Mouse (Mus musculus) liver, adult 2 months (tissue): ENCODE data around the gene Gng2. TPM values are rescaled to one million over a fixed set of nuclear protein-coding genes. Genes with fewer than 3 reads are reported as not detected.

Experiments
- DNase-seq: peaks from one replicate; pipeline ENCODE4 v3.0.0-alpha.2; 2011; ENCODE audit warnings: low read depth, low spot score; ENCODE audit errors: extremely low read depth
- H3K27ac ChIP-seq: fragments of 200-500 bp; replicated peaks from 2 replicates; pipeline ENCODE4 v1.5.1; 2012; ENCODE audit warnings: low read depth, mild to moderate bottlenecking, control low read depth, inconsistent platforms, low read length; ENCODE audit not compliant: insufficient read depth
- H3K27me3 ChIP-seq: fragments of 200-500 bp; 2 replicates; pipeline ENCODE4 v1.6.1; 2012; ENCODE audit warnings: mild to moderate bottlenecking, moderate library complexity, low read length, inconsistent platforms; ENCODE audit not compliant: control insufficient read depth, insufficient read depth
- H3K36me3 ChIP-seq: fragments of 200-500 bp; 2 replicates; pipeline ENCODE4 v1.6.1; 2012; ENCODE audit warnings: low read length, inconsistent platforms; ENCODE audit not compliant: control insufficient read depth, insufficient read depth
- H3K4me1 ChIP-seq: fragments of 200-500 bp; 2 replicates; pipeline ENCODE4 v1.6.1; 2011; ENCODE audit warnings: low read length; ENCODE audit not compliant: control insufficient read depth, insufficient read depth
- H3K4me3 ChIP-seq: fragments of 200-500 bp; 2 replicates; pipeline ENCODE4 v1.5.1; 2011; ENCODE audit warnings: low read depth, mild to moderate bottlenecking, control low read depth, low read length, moderate library complexity; ENCODE audit not compliant: insufficient read depth
- H3K79me2 ChIP-seq: fragments of 200-500 bp; 2 replicates; pipeline ENCODE4 v1.6.1; 2012; ENCODE audit warnings: inconsistent platforms, mild to moderate bottlenecking, low read length, moderate library complexity; ENCODE audit not compliant: control insufficient read depth, insufficient read depth
- H3K9ac ChIP-seq: fragments of 200-500 bp; 2 replicates; pipeline ENCODE4 v1.6.1; 2012; ENCODE audit warnings: low read depth, mild to moderate bottlenecking, control low read depth, inconsistent platforms, low read length
- CTCF ChIP-seq: fragments of 200-500 bp; IDR thresholded peaks from 2 replicates; pipeline ENCODE4 v1.5.1; 2011; ENCODE audit warnings: low read depth, low read length, control low read depth
- POLR2A ChIP-seq: fragments of 200-500 bp; IDR thresholded peaks from 2 replicates; pipeline ENCODE4 v1.6.1; 2011; ENCODE audit warnings: low read length, control low read depth; ENCODE audit not compliant: insufficient read depth; ENCODE audit errors: extremely low read depth
- WGBS: fragments of 180-500 bp; shearing (Covaris S2); methylation state at CpG from one replicate; pipeline ENCODE4 v1.1.7; 2018; 5-methylcytosine and 5-hydroxymethylcytosine counted together
- polyA plus RNA-seq: library from polyadenylated mRNA; depleted of rRNA; stranded (reverse); fragments of >200 nt; gene quantifications from 2 replicates; pipeline ENCODE4 v1.2.3, GENCODE M21; 2012
- total RNA-seq: library from RNA; depleted of rRNA; stranded (reverse); fragments of >200 nt; gene quantifications from 2 replicates; pipeline ENCODE4 v1.2.3, GENCODE M21; 2014

The Gng2 gene
- total and polyA plus RNA-seq, 2 experiments = 0.95 to 1.1 TPM

GRCm38 (mm10) chr14:19942732-19943131 is 34.7 kb downstream of the Gng2 start:
- Histone ChIP-seq H3K9ac (no peak overlapping the region), H3K36me3 (no peaks in the 10 kb centered on the region), H3K27me3 (no peaks in the 10 kb centered on the region), H3K4me1 (no peaks in the 10 kb centered on the region), H3K79me2 (no peaks in the 10 kb centered on the region), H3K4me3 (no peak overlapping the region), H3K27ac (no peak overlapping the region)
- DNase-seq = no peak
- TF ChIP-seq CTCF = no peak
- TF ChIP-seq POLR2A = no peak
- 67% methylated on average over 3 of the region's 3 CpGs for WGBS

- Histone ChIP-seq H3K9ac (no peak overlapping the region), H3K27me3 (no peaks in the 10 kb centered on the region), H3K4me1 (no peaks in the 10 kb centered on the region), H3K36me3 (no peaks in the 10 kb centered on the region), H3K79me2 (no peaks in the 10 kb centered on the region), H3K27ac (no peak overlapping the region), H3K4me3 (no peak overlapping the region)
- no peak for DNase-seq
- TF ChIP-seq POLR2A (no peak), CTCF (no peak)
- WGBS = 46% methylated on average over 4 of the region's 4 CpGs
These were observed 35.1 kb downstream of the Gng2 start for GRCm38 (mm10) chr14:19942329-19942728.

- DNase-seq = no peak
- H3K27ac ChIP-seq = no peak overlapping the region
- H3K79me2 ChIP-seq = no peaks in the 10 kb centered on the region
- H3K27me3 ChIP-seq = no peaks in the 10 kb centered on the region
- 75% methylated on average over 1 of the region's 1 CpGs for WGBS
- TF ChIP-seq POLR2A (no peak), CTCF (no peak)
- no peak overlapping the region for H3K4me3 ChIP-seq
- no peak overlapping the region for H3K9ac ChIP-seq
- H3K4me1 ChIP-seq = no peaks in the 10 kb centered on the region
- no peaks in the 10 kb centered on the region for H3K36me3 ChIP-seq
These were observed 37.4 kb downstream of the Gng2 start for GRCm38 (mm10) chr14:19940066-19940465.

- no peak for TF ChIP-seq POLR2A
- no peak for TF ChIP-seq CTCF
- no peaks in the 10 kb centered on the region for H3K36me3 ChIP-seq
- no peaks in the 10 kb centered on the region for H3K27me3 ChIP-seq
- H3K79me2 ChIP-seq = no peaks in the 10 kb centered on the region
- no peak overlapping the region for H3K27ac ChIP-seq
- no peak overlapping the region for H3K9ac ChIP-seq
- DNase-seq = no peak
- H3K4me3 ChIP-seq = no peak overlapping the region
- 90% methylated on average over 5 of the region's 5 CpGs for WGBS
- H3K4me1 ChIP-seq = no peaks in the 10 kb centered on the region
These were observed 38.9 kb downstream of the Gng2 start for GRCm38 (mm10) chr14:19938545-19938944.

DNA sequence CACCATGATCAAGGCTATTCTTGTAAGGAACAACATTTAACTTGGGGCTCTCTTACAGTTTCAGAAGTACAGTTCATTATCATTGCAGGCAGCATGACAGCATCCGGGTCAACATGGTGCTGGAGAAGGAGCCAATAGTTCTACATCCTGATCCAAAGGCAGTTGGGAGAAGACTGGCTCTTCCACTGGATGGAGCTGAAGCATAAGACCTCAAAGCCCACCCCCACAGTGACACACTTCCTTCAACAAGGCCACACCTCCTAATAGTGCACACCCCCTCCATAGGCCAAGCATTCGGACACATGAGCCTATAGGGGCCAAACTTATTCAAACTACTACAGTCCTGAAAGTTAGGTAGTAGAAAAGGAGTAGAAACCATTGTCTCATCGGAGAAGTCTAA is 42.3 kb downstream of the Gng2 start:
- Histone ChIP-seq H3K27me3 (no peaks in the 10 kb centered on the region), H3K27ac (no peak overlapping the region), H3K79me2 (no peaks in the 10 kb centered on the region), H3K4me1 (no peaks in the 10 kb centered on the region), H3K4me3 (no peak overlapping the region), H3K36me3 (no peaks in the 10 kb centered on the region), H3K9ac (no peak overlapping the region)
- DNase-seq = no peak
- WGBS = 90% methylated on average over 3 of the region's 3 CpGs
- no peak for TF ChIP-seq CTCF
- TF ChIP-seq POLR2A = no peak

DNA sequence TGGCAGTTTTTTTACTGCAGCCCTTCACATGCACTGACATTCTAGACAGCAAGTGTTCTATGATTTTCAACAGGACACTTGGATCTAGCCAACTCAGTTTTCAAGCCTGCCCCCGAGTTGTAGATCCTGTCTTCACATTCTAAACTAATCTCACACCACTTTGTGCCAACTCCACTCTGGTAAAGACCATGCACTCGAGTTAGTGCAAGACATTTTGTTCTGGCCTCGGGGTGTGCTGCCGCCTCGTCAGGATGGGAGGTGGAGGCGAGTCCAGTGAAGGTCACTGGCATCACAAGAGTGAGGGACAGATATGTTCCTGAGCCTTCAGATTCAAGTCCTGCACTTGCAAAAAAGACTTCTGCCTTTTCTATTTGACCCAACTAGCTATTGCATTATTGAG is 44.1 kb downstream of the Gng2 start:
- DNase-seq = no peak
- no peak for TF ChIP-seq CTCF
- no peak for TF ChIP-seq POLR2A
- Histone ChIP-seq H3K36me3 (no peaks in the 10 kb centered on the region), H3K27me3 (no peaks in the 10 kb centered on the region), H3K27ac (no peak overlapping the region), H3K9ac (no peak overlapping the region), H3K79me2 (no peaks in the 10 kb centered on the region), H3K4me1 (no peaks in the 10 kb centered on the region), H3K4me3 (no peak overlapping the region)
- WGBS = 86% methylated on average over 6 of the region's 6 CpGs
